Mouse (Mus musculus) liver, postnatal 0 days (tissue): ENCODE data around the gene Ajm1.

Experiments
- CTCF ChIP-seq: sonication (generic); IDR thresholded peaks from 2 replicates; pipeline ENCODE4 v1.5.1; 2016; ENCODE audit warnings: antibody characterized with exemption, low read depth
- EP300 ChIP-seq: IDR thresholded peaks from 2 replicates; pipeline ENCODE4 v1.6.1; 2016; ENCODE audit warnings: antibody characterized with exemption, low read depth, mild to moderate bottlenecking

GRCm38 (mm10) chr2:25616398-25616797, 34.8 kb upstream of the Ajm1 start:
- no peak for TF ChIP-seq CTCF
- no peak for TF ChIP-seq EP300
